ENCODE assay signal across 30 mouse cellular contexts in genomic region chr10:10046318-10046717, GRCm38 (mm10).
A peak's percentile ranks its signal among the peaks of the same experiment; 100 is the strongest.
DNase-seq lines count a peak whose midpoint lies in the region; ATAC-seq and TF ChIP-seq lines count a peak whose summit lies in the region.
"Had no signal": no experiment of that assay in that cellular context is flagged by ENCODE, and none has a peak within 500 bp of the region (broad histone marks: within the 10 kb centered on the region; RNA-seq: fewer than 3 reads in every experiment).

No protein-coding gene starts in this region.

- H3K4me1 ChIP-seq in hindbrain, embryonic 14.5 days (replicated peaks; ENCODE audit: control insufficient read depth, insufficient read depth, low read length): no peaks in the 10 kb centered on the region
- H3K4me1 ChIP-seq in hindbrain, embryonic 10.5 days (replicated peaks): no peaks in the 10 kb centered on the region
- no peaks in the 10 kb centered on the region for H3K4me1 ChIP-seq in midbrain, embryonic 14.5 days (ENCODE audit: control insufficient read depth, insufficient read depth, low read length)
- no peaks in the 10 kb centered on the region for H3K4me1 ChIP-seq in midbrain, embryonic 11.5 days (ENCODE audit: control insufficient read depth, insufficient read depth, low read length)
- H3K4me1 ChIP-seq in neural tube, embryonic 13.5 days (replicated peaks): 0 out of 2 replicates have a peak, but pooled peaks cover 3% of the 10 kb centered on the region
- H3K4me1 ChIP-seq in liver, embryonic 11.5 days (replicated peaks; ENCODE audit: control insufficient read depth, insufficient read depth, low read length): no peaks in the 10 kb centered on the region
- H3K4me1 ChIP-seq: embryonic facial prominence, embryonic 13.5 days; embryonic facial prominence, embryonic 15.5 days; forebrain, embryonic 10.5 days; forebrain, embryonic 12.5 days had no signal

- H3K27me3 ChIP-seq in hindbrain, embryonic 14.5 days (ENCODE audit: control insufficient read depth, insufficient read depth, low read length): no peaks in the 10 kb centered on the region
- H3K27me3 ChIP-seq in hindbrain, embryonic 10.5 days (ENCODE audit: insufficient read depth, poor library complexity, severe bottlenecking): no peaks in the 10 kb centered on the region
- H3K27me3 ChIP-seq in midbrain, embryonic 14.5 days (ENCODE audit: control insufficient read depth, insufficient read depth, low read length): no peaks in the 10 kb centered on the region
- H3K27me3 ChIP-seq in midbrain, embryonic 11.5 days (ENCODE audit: control insufficient read depth, insufficient read depth, low read length): no peaks in the 10 kb centered on the region
- no peaks in the 10 kb centered on the region for H3K27me3 ChIP-seq in neural tube, embryonic 13.5 days
- H3K27me3 ChIP-seq in liver, embryonic 11.5 days (replicated peaks; ENCODE audit: control insufficient read depth, insufficient read depth, low read length): no peaks in the 10 kb centered on the region
- H3K27me3 ChIP-seq: CH12.LX; embryonic facial prominence, embryonic 13.5 days; embryonic facial prominence, embryonic 15.5 days; forebrain, embryonic 12.5 days had no signal

- TF ChIP-seq CTCF in brain, embryonic 14.5 days (IDR thresholded peaks at IDR 0.05; ENCODE audit: borderline replicate concordance, extremely low read depth, insufficient read depth, insufficient read length): no peak

- no peak for DNase-seq in hindbrain, embryonic 14.5 days (ENCODE audit: low spot score)
- no peak for DNase-seq in hindbrain, embryonic 10.5 days (ENCODE audit: low spot score)
- DNase-seq in midbrain, embryonic 14.5 days: peak; percentile 35
- DNase-seq in midbrain, embryonic 11.5 days (ENCODE audit: low spot score, missing footprints): no peak
- DNase-seq in neural tube, embryonic 10.5 days (ENCODE audit: extremely low spot score, low spot score): no peak
- peak; percentile 61 for DNase-seq in brain, embryonic 14.5 days (ENCODE audit: low read depth)
- no peak for DNase-seq in liver, embryonic 11.5 days (ENCODE audit: low spot score)
- DNase-seq: adrenal gland, adult 8-10 months; adrenal gland, postnatal 14 days; adrenal gland, postnatal 36 days; B cell, adult 2 months; cerebellum, adult 11 months; cerebellum, adult 18-20 months; cerebellum, adult 8-10 months; cerebellum, adult 9-11 months; cerebellum, postnatal 14 days; cerebellum, postnatal 36 days; embryo, embryonic 11 days had no signal

- H3K9ac ChIP-seq in hindbrain, embryonic 14.5 days: no peak overlapping the region
- H3K9ac ChIP-seq in midbrain, embryonic 14.5 days (replicated peaks; ENCODE audit: low read length): no peak overlapping the region
- no peak overlapping the region for H3K9ac ChIP-seq in midbrain, embryonic 11.5 days (ENCODE audit: low read length)
- H3K9ac ChIP-seq in neural tube, embryonic 13.5 days: no peak overlapping the region
- H3K9ac ChIP-seq in liver, embryonic 11.5 days (ENCODE audit: low read depth, low read length): no peak overlapping the region
- H3K9ac ChIP-seq: embryonic facial prominence, embryonic 13.5 days; embryonic facial prominence, embryonic 15.5 days; forebrain, embryonic 12.5 days had no signal

- 0 out of 2 replicates have a peak, but pooled peaks have one; percentile 43 for ATAC-seq in hindbrain, embryonic 14.5 days (ENCODE audit: low FRiP score)
- ATAC-seq in midbrain, embryonic 14.5 days (ENCODE audit: low FRiP score, low TSS enrichment): no peak; the same call in 1 of the 2 replicates
- no peak for ATAC-seq in midbrain, embryonic 11.5 days (ENCODE audit: low FRiP score)
- no peak for ATAC-seq in neural tube, embryonic 13.5 days (ENCODE audit: low read depth)
- ATAC-seq in liver, embryonic 11.5 days (replicated peaks; ENCODE audit: low FRiP score): no peak
- ATAC-seq: activated CD4-positive, CD25-positive, alpha-beta regulatory T cell, adult 4 months; CD4-positive, CD25-positive, alpha-beta regulatory T cell, adult 4 months; forebrain, embryonic 14.5 days; Patski had no signal

- no peaks in the 10 kb centered on the region for H3K36me3 ChIP-seq in hindbrain, embryonic 14.5 days (replicated peaks; ENCODE audit: control insufficient read depth, insufficient read depth)
- H3K36me3 ChIP-seq in hindbrain, embryonic 10.5 days: no peaks in the 10 kb centered on the region
- no peaks in the 10 kb centered on the region for H3K36me3 ChIP-seq in midbrain, embryonic 14.5 days (ENCODE audit: control insufficient read depth, insufficient read depth, low read length)
- H3K36me3 ChIP-seq in midbrain, embryonic 11.5 days (ENCODE audit: control insufficient read depth, insufficient read depth, low read length): no peaks in the 10 kb centered on the region
- no peaks in the 10 kb centered on the region for H3K36me3 ChIP-seq in neural tube, embryonic 13.5 days
- no peaks in the 10 kb centered on the region for H3K36me3 ChIP-seq in liver, embryonic 11.5 days (ENCODE audit: control insufficient read depth, insufficient read depth, low read length)
- H3K36me3 ChIP-seq: embryonic facial prominence, embryonic 13.5 days; embryonic facial prominence, embryonic 15.5 days; forebrain, embryonic 10.5 days; forebrain, embryonic 12.5 days; G1E had no signal

- H3K27ac ChIP-seq in hindbrain, embryonic 14.5 days: no peak overlapping the region
- no peak overlapping the region for H3K27ac ChIP-seq in hindbrain, embryonic 10.5 days
- no peak overlapping the region for H3K27ac ChIP-seq in midbrain, embryonic 14.5 days (replicated peaks; ENCODE audit: low read depth, low read length)
- H3K27ac ChIP-seq in midbrain, embryonic 11.5 days (ENCODE audit: low read depth, low read length): no peak overlapping the region
- H3K27ac ChIP-seq in neural tube, embryonic 13.5 days (replicated peaks): peak overlapping the region; percentile 35; the same call in 1 of the 2 replicates
- no peak overlapping the region for H3K27ac ChIP-seq in liver, embryonic 11.5 days (ENCODE audit: low read depth, low read length)
- H3K27ac ChIP-seq: embryonic facial prominence, embryonic 13.5 days; embryonic facial prominence, embryonic 15.5 days; forebrain, embryonic 10.5 days had no signal

- H3K9me3 ChIP-seq in hindbrain, embryonic 14.5 days (ENCODE audit: control insufficient read depth, low read length): no peaks in the 10 kb centered on the region
- H3K9me3 ChIP-seq in hindbrain, embryonic 10.5 days: no peaks in the 10 kb centered on the region
- H3K9me3 ChIP-seq in midbrain, embryonic 14.5 days (ENCODE audit: control insufficient read depth, low read length): no peaks in the 10 kb centered on the region
- no peaks in the 10 kb centered on the region for H3K9me3 ChIP-seq in midbrain, embryonic 11.5 days (ENCODE audit: control insufficient read depth, low read length)
- no peaks in the 10 kb centered on the region for H3K9me3 ChIP-seq in neural tube, embryonic 13.5 days
- H3K9me3 ChIP-seq in liver, embryonic 11.5 days (ENCODE audit: control insufficient read depth, low read length): no peaks in the 10 kb centered on the region
- H3K9me3 ChIP-seq: embryonic facial prominence, embryonic 13.5 days; embryonic facial prominence, embryonic 15.5 days; forebrain, embryonic 10.5 days; forebrain, embryonic 12.5 days; G1E had no signal

- H3K4me2 ChIP-seq in hindbrain, embryonic 14.5 days (replicated peaks): no peak overlapping the region
- no peak overlapping the region for H3K4me2 ChIP-seq in midbrain, embryonic 14.5 days (ENCODE audit: low read length)
- no peak overlapping the region for H3K4me2 ChIP-seq in midbrain, embryonic 11.5 days
- H3K4me2 ChIP-seq in neural tube, embryonic 13.5 days: no peak overlapping the region
- no peak overlapping the region for H3K4me2 ChIP-seq in liver, embryonic 11.5 days
- H3K4me2 ChIP-seq: embryonic facial prominence, embryonic 13.5 days; embryonic facial prominence, embryonic 15.5 days; forebrain, embryonic 12.5 days had no signal

- no peak overlapping the region for H3K4me3 ChIP-seq in hindbrain, embryonic 14.5 days (replicated peaks; ENCODE audit: low read length)
- no peak overlapping the region for H3K4me3 ChIP-seq in hindbrain, embryonic 10.5 days
- H3K4me3 ChIP-seq in midbrain, embryonic 14.5 days (replicated peaks; ENCODE audit: low read depth, low read length): no peak overlapping the region
- no peak overlapping the region for H3K4me3 ChIP-seq in midbrain, embryonic 11.5 days (ENCODE audit: low read depth, low read length)
- H3K4me3 ChIP-seq in neural tube, embryonic 13.5 days: no peak overlapping the region
- H3K4me3 ChIP-seq in liver, embryonic 11.5 days (ENCODE audit: low read depth, low read length): no peak overlapping the region
- H3K4me3 ChIP-seq: embryonic facial prominence, embryonic 13.5 days; embryonic facial prominence, embryonic 15.5 days; erythroblast, embryonic 14.5 days; forebrain, embryonic 10.5 days; forebrain, embryonic 12.5 days had no signal

- no peak for TF ChIP-seq POLR2A in brain, embryonic 14.5 days (IDR thresholded peaks at IDR 0.05; ENCODE audit: borderline replicate concordance, extremely low read depth, insufficient read depth, insufficient read length, poor library complexity, severe bottlenecking)

Comparison
In these comparisons a context has a peak if more than half of its experiments do, and no peak if none do; other contexts are left out.
1. DNase-seq: peak in midbrain, embryonic 14.5 days (single experiment) and brain, embryonic 14.5 days (single experiment); none in hindbrain, embryonic 14.5 days (single experiment), hindbrain, embryonic 10.5 days (single experiment), midbrain, embryonic 11.5 days (single experiment), neural tube, embryonic 10.5 days (single experiment) and liver, embryonic 11.5 days (single experiment).